Mouse (Mus musculus): Measurements from ENCODE around the gene Clint1.
"Not testable (repeated sequence)": the region's sequence is repeated elsewhere in the genome, so short reads cannot be mapped to it uniquely, and the experiment has no call there.

The Clint1 gene

DNA sequence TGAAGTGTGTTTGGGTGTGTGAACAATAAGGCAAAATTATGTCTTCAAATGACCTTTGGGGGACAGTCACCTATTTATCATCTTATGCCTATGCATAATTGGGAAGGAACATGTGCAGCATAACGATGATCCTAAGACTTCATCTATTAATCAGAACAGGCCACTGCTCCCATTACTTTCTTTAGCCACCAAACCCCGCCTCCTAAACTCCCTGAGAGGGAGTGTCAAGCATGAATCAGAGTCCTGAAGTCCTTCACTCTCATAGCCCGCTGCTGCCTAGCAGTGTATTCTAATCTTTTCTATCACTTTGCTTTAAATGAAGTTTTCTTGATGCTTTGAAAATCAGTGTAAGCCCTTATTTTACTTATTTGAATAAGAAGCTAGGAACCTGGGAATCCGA lies 2.6 kb upstream of the Clint1 start:
- DNase-seq: no peak

DNA sequence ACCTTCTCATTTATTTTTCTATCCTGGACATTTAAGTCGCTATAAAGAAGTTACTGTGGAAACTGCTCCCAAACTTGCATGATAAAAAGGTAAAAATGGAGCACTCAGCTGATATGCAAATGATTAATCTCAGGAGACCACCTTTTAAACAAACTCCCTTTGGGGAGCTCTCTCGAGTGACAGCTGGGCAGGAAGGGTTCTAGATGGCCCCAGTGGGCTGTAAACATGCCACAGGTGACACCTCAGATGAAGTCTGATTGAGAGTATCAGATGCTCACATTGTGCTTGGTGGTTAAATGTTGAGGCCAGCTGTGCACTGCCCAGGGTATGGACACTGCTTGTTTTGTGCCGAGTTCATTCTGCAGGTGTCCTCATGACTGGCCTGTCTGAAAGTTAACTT lies 2.0 kb upstream of the Clint1 start:
- no peak for DNase-seq

DNA sequence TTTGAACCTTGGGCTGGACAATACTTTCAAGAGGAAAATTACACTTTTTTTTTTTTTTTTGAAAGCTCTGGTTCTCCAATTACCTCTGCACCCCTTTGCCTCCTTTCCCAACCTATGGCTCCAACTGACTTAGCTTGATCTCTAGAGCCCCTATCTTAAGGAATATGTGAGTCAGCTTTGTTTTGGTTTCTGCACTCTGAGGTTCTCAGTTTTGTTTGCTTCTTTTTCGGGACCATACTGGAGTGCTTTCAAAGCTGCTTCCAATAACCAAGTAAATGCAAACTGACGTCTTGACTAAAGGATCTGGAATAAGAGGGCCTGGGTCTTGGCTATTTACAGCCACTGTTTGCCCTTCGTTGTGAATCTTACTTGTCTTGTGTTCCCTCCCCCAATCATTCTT lies 1.5 kb upstream of the Clint1 start:
- DNase-seq: no peak

DNA sequence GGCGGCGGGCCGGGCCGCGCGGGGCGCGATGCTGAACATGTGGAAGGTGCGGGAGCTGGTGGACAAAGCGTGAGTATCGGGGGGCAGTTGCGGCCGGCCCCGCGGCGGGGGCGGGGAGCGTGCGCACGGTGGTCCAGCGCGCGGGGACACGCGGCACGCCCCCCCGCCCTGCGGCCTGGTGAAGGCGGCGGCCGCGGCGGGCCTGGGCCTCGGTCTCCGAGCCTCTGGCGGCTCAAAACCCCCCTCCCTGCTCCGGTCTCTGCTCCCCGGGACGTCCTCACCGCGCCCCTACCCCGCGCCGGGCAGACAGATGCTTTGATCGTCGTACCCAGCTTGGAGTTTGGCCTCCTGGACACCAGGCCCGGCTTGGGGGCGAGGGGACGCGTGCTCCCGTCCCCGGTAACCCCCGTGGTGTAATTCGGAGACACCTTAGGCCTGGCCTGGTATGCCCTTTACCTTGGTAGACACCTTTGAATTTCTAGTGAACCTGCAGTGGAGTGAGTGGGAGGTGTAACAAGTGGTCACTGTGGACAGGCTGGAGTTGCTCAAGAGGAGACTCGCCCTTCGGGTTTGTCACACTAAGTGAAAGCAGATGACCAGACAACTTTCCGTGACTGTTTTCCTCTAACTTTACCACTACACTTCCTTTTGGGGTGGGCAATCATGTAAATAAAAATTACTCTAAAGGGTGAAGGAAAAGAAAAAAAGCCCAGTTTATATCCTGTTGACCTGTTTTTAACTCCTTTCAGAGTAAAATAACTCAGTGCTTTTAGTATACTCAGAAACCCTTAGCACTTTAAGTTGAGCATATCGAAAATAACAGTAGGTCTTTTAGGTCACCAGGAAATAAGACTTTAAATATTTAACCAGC lies 508 bp downstream of the Clint1 start:
- DNase-seq: no peak

DNA sequence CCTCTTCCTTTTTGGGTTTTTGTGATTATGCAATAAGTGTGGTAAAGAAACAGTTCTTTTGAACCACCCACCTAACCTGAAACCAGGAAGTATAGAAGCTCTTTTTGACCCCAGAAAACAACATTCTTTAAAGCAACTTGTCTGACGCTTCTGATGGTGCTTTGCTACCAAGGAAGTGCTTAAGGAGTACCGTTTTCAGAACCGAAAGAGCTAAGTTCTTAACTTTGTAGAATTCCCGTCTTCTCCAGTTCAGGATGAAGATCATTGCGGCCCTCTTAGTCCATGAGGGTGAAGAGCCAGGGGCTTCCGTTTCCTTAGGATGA lies 1.1 kb downstream of the Clint1 start:
- DNase-seq: no peak

DNA sequence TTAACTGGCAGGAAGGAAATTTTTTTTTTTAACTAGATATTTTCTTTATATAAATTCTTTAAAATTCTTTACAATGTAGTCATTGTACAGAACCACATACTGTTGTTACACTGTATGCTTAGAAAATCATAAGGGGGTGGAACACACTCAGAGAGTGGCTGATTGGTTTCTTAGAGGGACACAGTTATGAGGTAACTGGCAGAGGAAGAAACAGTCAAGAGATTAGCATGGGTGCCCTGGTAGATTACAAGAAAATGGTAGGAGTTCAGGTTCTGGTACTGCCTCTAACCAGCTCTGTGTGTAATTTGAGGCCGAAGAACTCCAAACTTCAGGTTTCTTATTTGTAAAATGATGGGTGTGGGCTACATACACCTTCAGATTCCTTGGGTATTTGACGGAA lies 2.1 kb downstream of the Clint1 start:
- no peak for DNase-seq

DNA sequence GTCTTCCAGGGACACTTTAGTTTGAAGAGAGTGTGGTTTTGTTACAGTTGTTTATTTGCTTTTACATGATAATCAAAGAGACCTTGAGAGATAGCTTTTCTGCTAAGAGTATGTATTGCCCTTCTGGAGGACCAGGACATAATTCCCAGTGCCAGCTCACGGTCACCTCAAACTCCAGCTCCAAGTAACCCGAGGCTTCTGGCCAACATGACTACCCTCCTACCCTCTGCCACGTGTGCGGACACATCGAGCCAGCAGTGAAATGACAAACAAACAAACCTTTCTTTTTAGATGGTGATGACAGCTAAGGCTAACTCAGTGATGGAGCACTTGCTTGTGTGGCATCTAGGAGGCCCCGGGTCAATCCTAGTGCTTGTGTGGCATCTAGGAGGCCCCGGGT lies 2.5 kb downstream of the Clint1 start:
- DNase-seq: no peak

DNA sequence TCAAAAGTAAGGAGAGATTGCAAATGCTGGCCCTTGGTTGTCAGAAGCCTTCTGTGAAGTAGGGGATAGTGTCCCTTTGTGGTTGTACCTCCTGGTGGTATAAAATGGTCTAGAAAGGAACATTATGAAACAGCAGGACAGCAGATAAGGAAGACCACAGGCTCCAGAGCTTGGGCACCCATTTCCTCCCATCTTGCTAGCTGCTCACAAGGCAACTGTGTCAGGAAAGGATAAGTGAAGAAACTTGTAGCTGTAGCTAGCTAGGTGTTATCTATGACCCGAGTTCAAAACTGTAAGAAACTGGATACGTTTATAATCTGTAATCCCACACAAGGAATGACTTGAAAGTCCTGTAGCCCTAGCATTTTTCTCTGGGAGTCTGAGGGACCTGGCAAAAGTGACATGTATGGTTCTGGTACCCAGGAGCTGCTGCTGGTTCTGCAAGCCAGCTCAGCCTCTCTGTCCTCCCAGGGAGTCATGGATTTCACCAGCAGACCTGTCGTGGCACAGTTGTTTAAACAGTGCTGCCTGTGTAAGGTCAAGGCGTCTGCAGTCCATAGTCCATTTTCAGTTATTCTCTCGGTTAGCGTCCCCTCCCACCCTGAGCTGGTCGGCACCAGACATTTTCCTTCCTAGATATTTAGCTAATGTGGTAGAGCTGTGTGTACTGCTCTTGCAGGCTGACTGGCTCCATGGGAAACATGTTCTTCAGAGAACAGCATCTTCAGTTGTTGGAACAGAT lies 3.7 kb downstream of the Clint1 start:
- DNase-seq: no peak

DNA sequence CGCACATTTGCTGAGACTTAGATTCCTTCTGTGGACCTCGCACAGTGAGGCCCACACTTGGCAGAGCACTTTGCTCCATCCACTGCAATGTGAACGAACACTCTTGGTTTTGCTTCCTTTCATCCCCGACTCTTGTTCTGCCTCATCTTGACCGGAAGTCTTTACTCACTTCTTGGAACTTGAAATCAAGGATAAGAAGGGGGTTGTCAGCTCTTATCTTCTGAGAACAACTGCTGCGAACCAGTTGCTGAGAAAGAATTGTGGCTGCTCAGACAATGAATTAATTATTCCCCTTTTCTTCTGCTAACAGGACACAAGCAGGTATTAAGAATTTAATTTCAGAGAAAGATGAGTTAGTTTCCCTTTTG lies 4.3 kb downstream of the Clint1 start:
- DNase-seq: no peak

DNA sequence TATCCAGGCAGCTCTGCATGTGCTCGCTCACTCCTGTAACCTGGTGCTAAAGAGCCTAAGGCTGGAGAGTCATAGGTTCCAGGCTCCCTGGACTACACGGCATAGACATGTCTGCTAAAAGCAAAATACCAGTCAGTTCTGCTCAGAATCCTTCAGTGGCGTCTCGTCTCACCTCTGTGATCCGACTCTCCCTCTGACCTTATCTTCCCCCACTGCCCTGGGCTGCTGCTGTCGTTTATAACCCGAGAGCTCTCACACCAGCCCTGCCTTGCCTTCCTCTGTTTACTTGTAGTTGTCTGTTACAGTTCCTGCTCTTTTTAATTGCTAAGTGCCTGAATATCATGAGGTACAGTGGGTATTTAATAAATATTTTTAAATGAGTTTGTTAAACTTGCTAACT lies 9.5 kb downstream of the Clint1 start:
- DNase-seq: no peak

DNA sequence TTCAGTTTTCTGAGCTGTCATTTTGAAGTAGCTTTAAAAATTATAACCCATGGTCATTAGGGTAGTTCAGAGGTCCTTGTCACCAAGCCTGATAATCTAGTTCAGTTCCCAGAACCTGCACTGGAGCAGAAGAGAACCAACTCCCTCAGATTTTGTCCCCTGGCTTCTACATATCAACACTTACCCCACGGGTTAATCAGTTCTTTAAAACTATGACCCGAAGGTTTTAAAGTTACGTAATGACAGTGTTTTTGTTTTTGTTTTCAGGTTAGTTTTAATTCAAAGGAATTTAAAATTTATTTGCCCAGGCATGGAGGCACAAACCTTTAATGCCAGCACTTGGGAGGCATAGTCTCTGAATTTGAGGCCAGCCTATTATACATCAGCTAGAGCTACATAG lies 12.6 kb downstream of the Clint1 start:
- no peak for DNase-seq

DNA sequence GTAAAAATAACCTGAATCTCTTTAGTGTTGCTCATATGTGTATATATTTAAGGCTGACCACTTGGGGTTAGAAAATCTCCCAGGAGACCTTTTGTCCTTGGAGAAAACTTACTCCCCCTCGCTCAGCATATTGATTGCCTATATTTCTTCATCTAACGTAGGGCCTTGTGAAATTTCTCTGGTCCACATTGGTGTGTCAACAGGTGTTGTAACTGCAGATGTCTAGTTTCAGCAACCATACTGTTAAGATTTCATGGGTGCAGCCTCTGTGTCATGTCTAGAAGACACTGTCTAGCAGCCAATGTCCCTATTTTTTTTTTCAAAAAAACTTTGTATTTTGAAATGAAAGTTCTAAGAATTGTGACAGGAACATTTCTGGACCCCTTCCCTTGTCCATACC lies 14.0 kb downstream of the Clint1 start:
- DNase-seq: no peak

DNA sequence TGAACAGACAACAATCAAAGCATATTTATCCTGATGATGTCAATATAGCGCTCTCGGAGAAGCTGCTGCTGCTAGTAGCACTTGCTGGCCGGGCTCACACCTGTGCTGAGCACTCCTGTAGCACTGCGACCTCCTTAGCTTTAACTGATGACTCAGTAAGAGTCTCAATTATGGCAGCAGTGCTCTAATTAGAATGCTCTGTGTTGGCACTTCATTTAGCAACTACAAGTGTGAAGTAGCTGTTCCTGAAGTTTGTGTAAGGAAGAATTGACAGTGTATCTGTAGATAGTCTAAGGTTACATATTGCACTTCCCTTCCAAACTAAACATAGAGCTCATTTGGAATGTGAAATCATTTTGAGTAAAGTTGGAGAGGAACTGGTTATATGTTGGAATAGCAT lies 14.7 kb downstream of the Clint1 start:
- no peak for DNase-seq

DNA sequence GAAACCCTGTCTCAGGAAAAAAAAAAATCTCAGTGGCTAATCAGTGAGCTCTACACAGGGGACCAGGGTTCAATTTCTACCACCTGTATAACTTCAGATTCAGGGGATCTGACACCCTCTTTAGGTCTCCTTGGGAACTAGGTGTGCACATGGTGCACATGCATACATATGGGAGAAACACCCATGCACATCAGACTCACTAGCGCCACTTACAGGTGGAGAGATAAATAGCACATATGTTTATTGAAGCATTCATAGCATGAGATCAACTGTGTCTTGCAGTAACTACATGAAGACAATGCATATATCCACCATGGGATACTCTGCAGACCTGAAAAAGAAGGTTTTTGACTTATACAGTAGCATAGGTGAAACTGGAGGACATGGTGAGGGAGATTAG lies 21.8 kb downstream of the Clint1 start:
- DNase-seq: no peak

DNA sequence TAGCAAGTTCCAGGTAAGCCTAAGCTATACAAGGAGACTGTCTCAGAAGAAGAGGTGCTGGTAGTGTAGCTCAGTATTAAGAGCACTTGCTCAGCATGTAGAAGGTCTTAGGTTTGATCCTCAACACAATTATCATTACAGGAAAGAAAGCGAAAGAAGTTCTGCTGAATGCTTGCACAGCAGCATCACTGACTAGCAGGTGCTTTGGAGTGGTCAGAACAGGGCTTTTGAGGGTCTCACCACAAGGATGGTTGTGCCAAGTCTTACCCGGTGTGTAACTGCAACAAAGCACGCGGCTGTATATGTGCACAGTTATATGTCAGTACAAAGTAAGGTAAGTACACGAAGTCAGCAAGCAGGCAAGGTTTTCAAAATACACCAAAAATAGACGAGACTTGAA lies 22.4 kb downstream of the Clint1 start:
- DNase-seq: no peak

DNA sequence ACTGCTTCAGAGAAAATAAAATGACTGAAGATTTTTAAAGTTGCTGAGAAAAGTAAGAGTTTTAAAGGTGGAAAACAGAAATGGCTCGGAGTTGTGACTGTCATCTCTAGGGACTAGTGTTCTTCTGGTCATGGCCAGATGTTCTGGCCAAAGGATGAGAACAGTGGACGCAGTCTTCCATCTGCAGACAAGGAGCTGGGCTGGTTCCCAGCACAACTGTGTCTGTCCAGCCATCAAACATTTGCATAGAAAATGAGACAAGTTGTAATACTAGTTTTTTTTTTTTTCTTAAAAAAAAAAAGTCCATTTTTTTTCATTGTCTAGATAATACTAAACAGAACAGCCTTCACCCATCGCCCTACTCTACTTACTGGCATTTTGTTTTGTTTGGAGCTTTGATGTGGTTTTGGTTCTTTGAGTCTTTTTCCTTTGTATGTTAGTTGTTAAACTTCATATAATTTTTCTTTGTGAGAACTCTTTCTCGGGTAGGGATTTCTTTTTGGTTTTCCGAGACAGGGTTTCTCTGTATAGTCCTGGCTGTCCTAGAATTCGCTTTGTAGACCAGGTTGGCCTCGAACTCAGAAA lies 23.6 kb downstream of the Clint1 start:
- DNase-seq: no peak

DNA sequence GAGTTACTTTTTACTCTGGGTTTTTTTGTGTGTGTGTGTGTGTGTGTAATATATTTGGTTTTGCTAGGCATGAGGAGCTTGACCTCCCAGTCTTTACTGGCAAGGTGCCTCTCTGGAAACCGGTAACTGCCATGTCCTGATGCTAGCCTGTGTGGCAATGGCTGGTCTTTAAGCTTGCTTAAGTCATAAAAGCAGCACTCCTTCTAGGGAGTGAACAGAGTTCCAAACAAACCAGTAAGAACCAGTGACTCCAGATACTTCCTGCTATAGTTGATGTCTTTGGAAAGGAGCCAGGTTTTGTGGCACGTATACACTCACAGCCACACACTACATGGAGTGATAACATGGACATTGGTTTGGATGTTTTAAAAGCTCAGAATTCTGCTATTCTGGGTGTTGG lies 24.2 kb downstream of the Clint1 start:
- no peak for DNase-seq

DNA sequence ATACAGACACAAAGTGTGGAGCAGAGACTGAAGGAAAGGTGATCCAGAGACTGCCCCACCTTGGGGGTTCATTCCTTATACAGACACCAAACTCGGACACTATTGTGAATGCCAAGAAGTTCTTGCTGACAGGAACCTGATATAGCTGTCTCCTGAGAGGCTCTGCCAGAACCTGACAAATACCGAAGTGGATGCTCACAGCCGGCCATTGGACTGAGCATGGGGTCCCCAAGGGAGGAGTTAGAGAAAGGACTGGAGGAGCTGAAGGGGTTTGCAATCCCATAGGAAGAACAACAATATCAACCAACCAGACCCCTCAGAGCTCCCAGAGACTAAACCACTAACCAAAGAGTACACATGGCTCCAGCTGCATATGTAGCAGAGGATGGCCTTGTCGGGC lies 27.5 kb downstream of the Clint1 start:
- DNase-seq: not testable (repeated sequence)

DNA sequence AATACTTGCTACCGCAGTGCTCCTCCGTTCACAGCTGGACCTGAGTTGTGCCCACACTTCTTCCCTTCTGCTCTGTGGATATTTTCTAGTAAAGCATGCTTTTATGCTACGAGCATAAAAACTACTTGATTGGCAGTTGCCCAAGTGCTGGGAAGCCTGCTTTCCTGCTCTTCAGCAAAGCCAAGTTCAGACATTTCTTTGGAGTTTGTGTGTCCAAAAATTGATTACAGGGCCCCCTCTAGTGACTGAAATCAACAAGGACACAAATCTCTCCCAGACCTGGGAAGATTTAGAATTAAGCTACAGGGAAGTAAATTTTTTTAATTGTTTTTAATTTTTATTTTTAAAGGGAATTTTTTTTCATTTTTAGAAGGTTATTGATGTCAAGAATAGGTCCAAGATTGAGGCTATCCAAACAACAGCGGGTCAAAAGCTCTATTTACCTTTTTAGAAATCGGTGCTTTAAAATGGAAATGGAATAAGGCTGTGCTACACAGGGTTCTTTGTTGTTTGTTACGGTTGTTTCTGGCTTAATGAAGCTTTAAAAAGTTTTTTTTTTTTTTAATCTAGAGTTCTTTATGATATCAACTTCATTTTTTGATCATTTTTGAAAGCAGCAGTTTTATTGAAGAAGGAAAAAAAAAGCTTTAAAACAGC lies 29.3 kb downstream of the Clint1 start:
- peak; percentile 41 for DNase-seq

DNA sequence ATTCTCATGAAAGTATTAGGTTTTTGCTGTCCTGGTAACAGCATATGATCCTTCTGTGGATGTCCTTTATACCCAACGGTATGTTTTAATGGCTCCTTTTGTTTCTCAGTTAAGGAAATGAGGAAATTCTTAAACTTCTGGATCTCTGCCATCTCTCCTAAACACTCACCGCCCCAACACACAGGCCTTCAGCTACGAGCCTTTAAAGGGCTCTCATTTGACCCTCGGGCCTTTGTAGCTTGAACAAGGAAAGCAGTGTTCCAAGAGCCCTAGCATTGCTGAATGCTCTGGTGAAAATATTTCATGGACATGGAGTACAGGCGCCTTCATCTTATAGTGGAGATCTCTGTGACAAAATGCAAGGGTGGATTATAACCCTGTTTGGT lies 29.8 kb downstream of the Clint1 start:
- DNase-seq: no peak

DNA sequence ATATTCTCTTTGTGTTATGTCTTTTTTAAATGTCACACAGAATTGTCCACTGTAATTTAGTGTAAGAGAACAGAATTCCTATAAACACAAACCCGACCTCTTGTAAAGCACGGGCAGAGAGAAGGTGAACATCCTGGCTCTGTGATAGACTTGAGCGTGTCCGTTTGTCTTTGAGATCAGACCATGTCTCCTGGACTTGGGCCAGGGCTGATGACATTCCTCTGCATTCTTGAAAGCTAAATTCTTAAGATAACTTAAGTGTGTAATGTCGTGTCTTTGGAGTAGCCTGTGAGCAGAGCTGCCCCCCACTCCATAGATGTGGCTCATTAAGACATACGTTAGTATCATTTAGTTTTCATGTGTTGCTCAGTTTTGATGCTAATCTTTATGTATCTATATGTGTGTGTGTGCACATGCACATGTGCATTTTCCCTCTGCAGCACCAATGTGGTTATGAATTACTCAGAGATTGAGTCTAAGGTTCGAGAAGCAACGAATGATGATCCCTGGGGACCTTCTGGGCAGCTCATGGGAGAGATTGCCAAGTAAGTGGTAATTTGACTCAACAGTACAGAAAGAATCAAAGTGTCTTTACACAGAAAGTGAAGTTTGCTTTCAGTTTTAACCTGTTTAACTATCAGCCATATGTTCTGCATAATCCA lies 31.6 kb downstream of the Clint1 start:
- no peak for DNase-seq

DNA sequence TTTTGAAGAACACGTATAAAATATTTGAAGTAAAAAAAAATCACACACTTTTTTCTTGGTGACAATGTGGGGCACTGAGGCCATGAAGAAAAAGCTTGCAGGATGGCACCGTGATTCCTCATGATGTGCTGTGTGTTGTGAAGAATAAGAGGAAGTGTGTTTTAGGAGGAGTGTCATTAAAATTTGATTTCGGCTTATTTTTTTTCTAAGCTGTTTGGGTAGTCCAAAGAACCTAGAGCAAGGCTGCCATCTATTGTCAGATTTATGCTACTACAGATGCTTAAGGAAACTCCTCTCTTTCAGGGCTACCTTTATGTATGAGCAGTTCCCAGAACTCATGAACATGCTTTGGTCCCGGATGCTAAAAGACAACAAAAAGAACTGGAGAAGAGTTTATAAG lies 32.2 kb downstream of the Clint1 start:
- no peak for DNase-seq

DNA sequence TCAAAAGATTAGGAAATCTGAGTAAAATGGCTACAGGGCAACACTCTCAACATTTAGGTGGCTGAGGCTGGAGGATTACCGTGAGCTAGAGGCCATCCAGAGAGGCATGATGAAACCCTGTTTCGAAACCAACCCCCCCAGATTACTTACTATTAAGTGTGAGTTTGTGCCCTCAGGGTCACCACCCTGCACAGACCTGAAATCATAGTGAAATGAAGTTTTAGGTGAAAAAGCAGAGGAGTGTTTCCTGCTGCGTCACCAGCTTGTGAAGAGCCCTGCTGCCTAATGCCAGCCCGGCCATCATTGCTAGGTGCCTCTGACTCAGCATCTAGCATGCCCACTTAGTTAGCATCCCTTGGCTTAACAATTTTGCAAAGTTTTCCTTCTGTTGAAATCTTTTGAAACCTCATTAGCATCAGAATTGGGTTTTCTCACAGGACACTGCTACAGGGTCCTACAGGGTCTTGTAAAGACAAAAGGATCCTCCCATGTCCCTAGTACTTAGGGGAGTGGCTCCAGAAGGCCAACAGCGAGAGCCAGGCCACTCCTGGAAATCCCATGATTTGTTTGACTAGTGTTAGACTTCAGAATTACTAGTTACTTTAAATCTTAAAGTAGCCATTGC lies 33.9 kb downstream of the Clint1 start:
- DNase-seq: no peak
